Mouse (Mus musculus) frontal cortex, adult 2 months (tissue): ENCODE measurements around the gene Capn2. TPM values are rescaled to one million over a fixed set of nuclear protein-coding genes. Genes with fewer than 3 reads are reported as not detected.

Experiments used
- DNase-seq, 2 experiments: peaks; one replicate each; pipeline ENCODE4 v3.0.0; 2022; ENCODE audit warnings: low spot score in 1 of 2; ENCODE audit errors: extremely low spot score in 1 of 2
- polyA plus RNA-seq: library from polyadenylated mRNA; depleted of rRNA; stranded (reverse); fragments of >200 nt; gene quantifications from 2 replicates; pipeline ENCODE4 v1.2.3, GENCODE M21; 2012

Gene Capn2
- polyA plus RNA-seq, 1 experiment, result 73.0 TPM

GRCm38 (mm10) chr1:182527261-182527766, 9.9 kb upstream of the Capn2 start:
- DNase-seq, result no peak

DNA sequence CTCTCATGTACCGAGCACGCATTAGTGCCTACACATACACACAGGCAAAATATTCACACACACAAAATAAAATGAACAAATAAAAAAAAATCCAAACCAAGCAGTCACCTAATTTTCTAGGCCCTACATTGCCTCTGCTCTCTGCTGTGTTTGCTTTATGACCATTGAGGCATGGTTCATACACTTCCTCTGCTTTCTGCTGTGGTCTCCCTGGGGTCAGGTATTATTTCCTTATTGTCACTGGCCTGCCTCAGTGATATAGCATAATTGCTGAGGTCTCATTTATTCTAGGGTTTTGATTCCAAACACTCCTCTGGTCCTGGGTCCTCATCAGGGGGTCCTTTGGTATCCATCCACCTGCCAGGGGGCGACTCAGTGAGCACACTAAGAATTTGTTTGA, 8.2 kb upstream of the Capn2 start:
- DNase-seq, result no peak

DNA sequence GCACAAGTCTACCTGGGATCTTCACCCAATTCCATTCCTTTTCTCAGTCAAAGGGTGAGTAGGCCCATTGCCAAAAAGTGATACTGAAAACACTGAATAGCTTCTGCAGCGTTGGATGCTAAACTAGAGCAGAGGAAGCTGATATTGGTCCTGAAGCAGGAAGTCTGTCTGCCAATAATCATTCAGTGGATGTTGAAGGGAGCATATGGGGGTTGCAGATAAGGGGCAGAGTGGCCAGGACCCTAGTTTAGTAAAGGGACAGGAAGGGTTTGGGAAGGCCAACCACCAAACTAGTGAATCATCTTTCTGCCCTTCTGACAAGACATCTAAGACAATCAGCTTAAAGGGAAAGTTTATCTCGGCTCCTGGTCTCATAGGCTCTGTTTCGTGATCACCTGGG, 6.3 kb upstream of the Capn2 start:
- DNase-seq, result no peak

- no peak for DNase-seq
Measured at GRCm38 (mm10) chr1:182522961-182523360, 5.6 kb upstream of the Capn2 start.

GRCm38 (mm10) chr1:182520938-182521500, 3.6 kb upstream of the Capn2 start:
- DNase-seq, result no peak

- DNase-seq, result no peak
Measured at GRCm38 (mm10) chr1:182520091-182520937, 2.9 kb upstream of the Capn2 start.

GRCm38 (mm10) chr1:182519341-182519740, 1.9 kb upstream of the Capn2 start:
- no peak for DNase-seq

GRCm38 (mm10) chr1:182518811-182519210, 1.4 kb upstream of the Capn2 start:
- no peak for DNase-seq

DNA sequence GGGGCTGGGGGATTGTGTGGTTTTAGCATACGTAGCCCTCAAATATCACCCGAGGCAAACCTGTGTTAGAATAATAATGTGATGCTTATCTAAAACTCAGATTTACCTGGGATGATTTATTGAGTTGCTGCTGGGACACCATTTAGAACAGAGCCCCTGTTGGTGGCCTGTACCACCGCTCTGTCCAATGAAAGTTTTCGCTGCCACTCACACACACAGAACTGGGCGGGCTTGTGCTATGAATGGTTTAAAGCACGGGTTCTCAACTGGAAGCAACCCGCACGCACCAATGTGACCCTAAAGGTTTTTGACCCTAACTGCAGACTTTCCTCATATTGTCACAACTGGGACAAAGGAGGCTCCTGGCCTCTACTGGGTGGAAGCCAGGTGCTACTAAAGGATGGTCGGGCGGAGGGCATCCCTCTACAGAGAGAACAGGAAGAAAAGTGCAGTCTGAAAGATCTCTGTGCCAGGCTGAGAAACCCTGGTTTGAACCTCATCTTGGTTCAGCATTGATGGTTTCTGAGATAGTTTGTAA, 804 bp upstream of the Capn2 start:
- no peak for DNase-seq

- no peak for DNase-seq
Measured at GRCm38 (mm10) chr1:182517677-182518011, 236 bp upstream of the Capn2 start.

DNA sequence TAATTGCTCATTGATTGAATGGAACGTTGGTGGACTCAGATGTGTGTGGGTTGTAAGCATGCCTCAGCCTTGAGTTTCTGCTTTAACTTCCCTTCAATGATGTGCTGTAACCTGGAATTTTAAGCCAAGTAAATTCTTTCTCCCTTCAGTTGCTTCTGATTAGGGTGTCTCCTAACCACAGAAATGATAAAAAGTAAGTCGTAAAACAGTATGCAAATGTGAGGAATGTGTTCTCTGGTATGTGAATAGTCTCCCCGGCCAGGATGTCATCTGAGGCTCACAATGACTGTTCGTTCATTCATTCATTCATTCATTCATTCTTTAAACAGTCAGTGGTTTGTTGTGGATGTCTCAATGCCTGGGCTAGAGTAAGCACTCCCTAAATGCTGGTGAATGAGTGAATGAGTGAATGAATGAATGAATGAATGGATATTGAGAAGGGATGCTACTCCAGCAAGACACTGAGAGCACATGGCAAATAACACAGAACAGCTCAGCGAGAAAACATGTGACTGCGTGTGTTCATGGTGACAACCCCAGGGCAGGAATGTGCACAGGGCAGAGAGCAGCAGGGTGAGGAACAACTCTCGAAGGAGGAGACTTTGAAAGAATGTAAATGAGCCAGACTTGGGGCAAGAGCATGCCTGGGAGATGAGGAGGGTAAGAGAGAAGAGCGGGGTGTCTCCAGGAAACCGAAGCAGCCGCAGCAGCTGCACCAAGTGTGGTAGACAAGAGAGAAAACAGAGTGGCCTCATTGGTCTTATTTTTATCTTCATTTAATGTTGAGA, 2.4 kb downstream of the Capn2 start:
- DNase-seq, result no peak

- no peak for DNase-seq
Measured at GRCm38 (mm10) chr1:182513714-182514113, 3.7 kb downstream of the Capn2 start.

DNA sequence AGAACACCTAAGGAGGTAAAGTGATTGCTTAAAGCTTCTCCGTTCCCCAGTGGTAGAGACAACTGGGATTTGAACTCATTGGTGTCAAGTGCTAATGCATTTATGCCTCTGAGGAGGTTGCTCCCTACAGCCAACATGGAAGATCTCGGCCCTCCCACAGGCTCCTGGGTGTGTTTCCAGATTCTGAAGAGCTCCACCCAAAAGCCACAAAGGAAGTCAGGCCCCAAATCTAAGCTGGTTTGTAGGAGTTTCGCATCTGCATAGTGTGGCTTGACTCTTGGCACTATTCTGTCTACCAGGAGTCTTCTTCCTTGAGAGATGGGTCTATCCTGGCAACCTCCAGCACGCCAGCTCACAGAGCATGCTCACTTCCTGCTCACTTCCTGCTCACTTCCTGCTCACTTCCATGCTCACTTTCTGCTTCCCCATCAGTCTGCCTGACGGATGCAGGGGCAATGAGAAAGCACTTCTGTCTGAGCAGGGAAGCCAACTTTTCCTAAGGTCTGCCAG, 4.5 kb downstream of the Capn2 start:
- DNase-seq, result no peak

GRCm38 (mm10) chr1:182511778-182512177, 5.6 kb downstream of the Capn2 start:
- no peak for DNase-seq

- DNase-seq, result no peak
Measured at GRCm38 (mm10) chr1:182511073-182511472, 6.3 kb downstream of the Capn2 start.

DNA sequence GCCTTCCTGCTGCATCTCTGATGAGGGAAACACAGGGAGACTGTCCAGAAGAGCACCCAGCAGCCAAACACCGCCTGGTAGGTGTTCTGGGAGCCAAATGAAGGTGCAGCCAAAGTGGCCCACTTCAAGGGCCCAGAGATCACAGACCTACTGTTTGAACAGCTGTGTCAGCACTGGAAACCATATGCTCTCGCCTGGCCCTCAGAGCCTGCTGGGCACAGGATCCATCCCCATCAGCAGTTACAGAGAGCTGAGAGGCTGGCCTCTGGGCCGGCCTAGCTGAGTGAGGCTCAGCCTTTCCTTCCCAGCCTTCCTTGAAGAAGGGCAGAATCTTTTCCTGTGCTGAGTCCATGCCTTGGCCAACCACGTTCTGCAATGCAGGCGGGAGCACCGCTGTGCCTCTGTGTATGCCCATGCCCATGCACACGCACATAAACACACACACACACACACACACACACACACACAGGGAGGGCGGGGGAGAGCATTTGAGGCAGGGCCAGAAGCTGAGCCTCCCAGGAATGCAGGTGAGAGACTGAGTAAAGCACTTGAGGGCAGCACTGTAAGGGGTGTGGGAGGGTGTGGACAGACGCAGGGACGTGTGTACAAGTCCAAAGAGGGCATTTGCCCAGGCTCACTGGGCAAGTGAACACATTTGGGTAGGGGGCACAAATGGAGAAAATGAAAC, 8.2 kb downstream of the Capn2 start:
- DNase-seq, result no peak

DNA sequence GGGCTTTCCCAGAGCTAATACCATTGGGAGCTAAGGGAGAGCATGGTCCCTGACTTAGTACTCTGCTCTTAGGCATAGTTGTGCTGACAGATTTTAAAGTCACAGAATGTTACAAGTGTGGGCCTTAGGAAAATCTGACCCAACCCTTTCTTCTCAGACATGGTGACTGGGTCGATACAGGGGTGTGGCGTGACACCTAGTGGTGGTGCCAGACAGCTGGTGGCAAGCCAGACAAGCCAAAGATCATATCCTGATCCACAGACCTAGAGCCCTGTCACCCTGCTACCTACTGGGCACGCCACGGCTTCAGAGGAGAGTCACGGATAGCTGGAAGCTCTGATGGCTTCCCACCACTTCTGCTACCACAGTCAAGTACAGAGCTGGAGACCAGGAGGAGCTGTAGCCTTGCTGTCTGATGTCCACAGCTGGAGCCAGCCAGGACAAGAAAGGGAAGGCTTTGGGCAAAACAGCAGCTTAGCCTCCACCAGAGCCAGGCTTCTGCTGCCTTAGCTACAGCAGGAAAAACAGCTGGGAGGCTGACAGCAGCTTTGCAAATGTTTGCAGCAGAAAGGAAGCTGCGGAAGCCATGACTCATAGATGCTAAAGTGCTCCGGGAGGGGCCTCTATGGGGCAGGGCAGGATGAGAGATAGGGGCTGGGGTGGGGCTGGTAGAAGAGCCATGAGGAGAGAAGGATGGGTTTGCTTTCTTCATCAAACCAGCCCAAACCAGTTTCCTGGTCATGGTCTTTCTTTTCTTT, 11.0 kb downstream of the Capn2 start:
- peak in 1 of 2 experiments; percentile 57 for DNase-seq

GRCm38 (mm10) chr1:182505291-182505690, 12.1 kb downstream of the Capn2 start:
- DNase-seq, result no peak

- no peak for DNase-seq
Measured at GRCm38 (mm10) chr1:182504223-182504622, 13.2 kb downstream of the Capn2 start.
